Mouse (Mus musculus) lung, postnatal 0 days (tissue): ENCODE results near the gene Hip1r.

Experiments used
- CTCF ChIP-seq: IDR thresholded peaks from 2 replicates; pipeline ENCODE4 v1.5.1; 2016; ENCODE audit warnings: antibody characterized with exemption, mild to moderate bottlenecking
- EP300 ChIP-seq: IDR thresholded peaks from 2 replicates; pipeline ENCODE4 v1.6.1; 2016; ENCODE audit warnings: antibody characterized with exemption, mild to moderate bottlenecking, control low read depth

GRCm38 (mm10) chr5:124001274-124001673, 27.8 kb downstream of the Hip1r start:
- TF ChIP-seq CTCF (no peak), EP300 (no peak)
